Mouse (Mus musculus) MEL (cell line): ENCODE data around the gene Acly. TPM values are rescaled to one million over a fixed set of nuclear protein-coding genes. Genes with fewer than 3 reads are reported as not detected.

Experiments
- DNase-seq: peaks from one replicate; pipeline ENCODE4 v3.0.0; 2011; ENCODE audit warnings: low read depth, low spot score
- H3K27ac ChIP-seq: 2 replicates; pipeline ENCODE4 v1.5.1; 2012; ENCODE audit warnings: low read depth, mild to moderate bottlenecking, control low read depth, low read length, moderate library complexity; ENCODE audit not compliant: control insufficient read depth
- H3K27me3 ChIP-seq, 2 experiments: fragments of 150-350 bp in 1 of 2; sonication (generic) in 1 of 2; 2 replicates each; pipeline ENCODE4 v1.6.1; 2012; ENCODE audit warnings: low read length in 2 of 2, mild to moderate bottlenecking in 2 of 2, improper control_type of control experiment in 1 of 2, moderate library complexity in 1 of 2; ENCODE audit not compliant: insufficient read depth in 2 of 2, control insufficient read depth in 1 of 2
- H3K36me3 ChIP-seq, 2 experiments: 2 replicates each; pipeline ENCODE4 v1.6.1; 2012 to 2014; ENCODE audit warnings: low read length in 2 of 2, improper control_type of control experiment in 1 of 2, inconsistent platforms in 1 of 2, mild to moderate bottlenecking in 1 of 2; ENCODE audit not compliant: insufficient read depth in 2 of 2, control insufficient read depth in 1 of 2
- H3K4me1 ChIP-seq, 2 experiments: fragments of 150-350 bp in 1 of 2; sonication (generic) in 1 of 2; 2 replicates each; pipeline ENCODE4 v1.6.1; 2012; ENCODE audit warnings: low read length in 2 of 2, improper control_type of control experiment in 1 of 2, mild to moderate bottlenecking in 1 of 2; ENCODE audit not compliant: insufficient read depth in 2 of 2, control insufficient read depth in 1 of 2
- H3K4me3 ChIP-seq, 2 experiments: fragments of 150-350 bp in 1 of 2; sonication (generic) in 1 of 2; 2 replicates each; pipeline ENCODE4 v1.5.1; 2012; ENCODE audit warnings: low read depth in 2 of 2, low read length in 2 of 2, mild to moderate bottlenecking in 2 of 2, moderate library complexity in 2 of 2, control low read depth in 1 of 2, improper control_type of control experiment in 1 of 2; ENCODE audit not compliant: control insufficient read depth in 1 of 2, insufficient read depth in 1 of 2
- H3K79me2 ChIP-seq: 2 replicates; pipeline ENCODE4 v1.6.1; 2012; ENCODE audit warnings: mild to moderate bottlenecking, low read length, moderate library complexity; ENCODE audit not compliant: control insufficient read depth, poor library complexity, insufficient read depth
- H3K9ac ChIP-seq: 2 replicates; pipeline ENCODE4 v1.6.1; 2012; ENCODE audit warnings: low read depth, mild to moderate bottlenecking, control low read depth, low read length, moderate library complexity; ENCODE audit not compliant: control insufficient read depth, poor library complexity, severe bottlenecking
- H3K9me3 ChIP-seq: fragments of 150-350 bp; sonication (generic); replicated peaks from 2 replicates; pipeline ENCODE4 v1.6.1; 2012; ENCODE audit warnings: mild to moderate bottlenecking, low read length, improper control_type of control experiment, moderate library complexity; ENCODE audit not compliant: insufficient read depth
- CTCF ChIP-seq, 3 experiments: IDR thresholded peaks in 2 of 3; conservative IDR thresholded peaks in 1 of 3; 2 replicates each; pipeline ENCODE4 v1.5.1; 2011 to 2012; ENCODE audit warnings: low read length in 3 of 3, low read depth in 2 of 3, mild to moderate bottlenecking in 2 of 3, improper control_type of control experiment in 1 of 3, inconsistent platforms in 1 of 3, mixed read lengths in 1 of 3, moderate library complexity in 1 of 3; ENCODE audit not compliant: control insufficient read depth in 1 of 3, insufficient read depth in 1 of 3, poor library complexity in 1 of 3, severe bottlenecking in 1 of 3
- E2F4 ChIP-seq: IDR thresholded peaks from 2 replicates; pipeline ENCODE4 v1.6.1; 2011; ENCODE audit warnings: low read depth, low read length, improper control_type of control experiment, borderline replicate concordance
- ELF1 ChIP-seq: IDR thresholded peaks from 2 replicates; pipeline ENCODE4 v1.6.1; 2014; ENCODE audit warnings: low read depth, mild to moderate bottlenecking, inconsistent platforms, low read length, improper control_type of control experiment, moderate library complexity
- EP300 ChIP-seq, 2 experiments: IDR thresholded peaks; 2 replicates each; pipeline ENCODE4 v1.6.1; 2011; ENCODE audit warnings: improper control_type of control experiment in 2 of 2, low read length in 2 of 2, low read depth in 1 of 2, mild to moderate bottlenecking in 1 of 2
- ETS1 ChIP-seq: IDR thresholded peaks from 2 replicates; pipeline ENCODE4 v1.6.1; 2012; ENCODE audit warnings: low read depth, mild to moderate bottlenecking, inconsistent platforms, low read length, improper control_type of control experiment, moderate library complexity
- MAZ ChIP-seq: IDR thresholded peaks from 2 replicates; pipeline ENCODE4 v1.6.1; 2012; ENCODE audit warnings: low read depth, mild to moderate bottlenecking, inconsistent platforms, low read length, improper control_type of control experiment
- NELFE ChIP-seq: IDR thresholded peaks from 2 replicates; pipeline ENCODE4 v1.6.1; 2011; ENCODE audit warnings: low read depth, low read length, improper control_type of control experiment
- POLR2A ChIP-seq, 2 experiments: IDR thresholded peaks; 2 replicates each; pipeline ENCODE4 v1.6.1; 2011 to 2012; ENCODE audit warnings: low read length in 2 of 2, mild to moderate bottlenecking in 2 of 2, control low read depth in 1 of 2, improper control_type of control experiment in 1 of 2, low read depth in 1 of 2, moderate library complexity in 1 of 2; ENCODE audit not compliant: control insufficient read depth in 1 of 2, insufficient read depth in 1 of 2, poor library complexity in 1 of 2
- RAD21 ChIP-seq: IDR thresholded peaks from 2 replicates; pipeline ENCODE4 v1.6.1; 2011; ENCODE audit warnings: mild to moderate bottlenecking, low read depth, low read length, improper control_type of control experiment
- SMC3 ChIP-seq: IDR thresholded peaks from 2 replicates; pipeline ENCODE4 v1.6.1; 2011; ENCODE audit warnings: low read depth, low read length, improper control_type of control experiment
- TBP ChIP-seq: IDR thresholded peaks from 2 replicates; pipeline ENCODE4 v1.8.0; 2011; ENCODE audit warnings: low read depth, low read length, improper control_type of control experiment
- ZC3H11A ChIP-seq: IDR thresholded peaks from 2 replicates; pipeline ENCODE4 v1.6.1; 2012; ENCODE audit warnings: low read depth, mild to moderate bottlenecking, inconsistent platforms, low read length, improper control_type of control experiment
- ZKSCAN1 ChIP-seq: IDR thresholded peaks from 2 replicates; pipeline ENCODE4 v1.6.1; 2012; ENCODE audit warnings: low read depth, mild to moderate bottlenecking, inconsistent platforms, low read length, improper control_type of control experiment, moderate library complexity
- polyA plus RNA-seq, 2 experiments: library from polyadenylated mRNA; stranded (reverse) in 1 of 2; unstranded in 1 of 2; fragments of >175 nt in 1 of 2; fragments of >200 nt in 1 of 2; gene quantifications; 2 replicates each; pipeline versions ENCODE4 v1.2.1 to v1.2.4; 2012; ENCODE audit warnings: low replicate concordance in 2 of 2, low read depth in 1 of 2; ENCODE audit not compliant: insufficient read length in 2 of 2, insufficient read depth in 1 of 2, missing spikeins in 1 of 2
- total RNA-seq: library from RNA; depleted of rRNA; stranded (reverse); fragments of 300-350 nt; gene quantifications from 2 replicates; pipeline ENCODE4 v1.2.3, GENCODE M21; 2012

Acly gene
- total and polyA plus RNA-seq, 3 experiments = 167 to 234 TPM; not detected in 1

GRCm38 (mm10) chr11:100512384-100512783 is 15.4 kb downstream of the Acly start:
- no peak overlapping the region for H3K27ac ChIP-seq
- H3K9me3 ChIP-seq = no peaks in the 10 kb centered on the region
- TF ChIP-seq SMC3 (peak; percentile 60), ETS1 (no peak), POLR2A (IDR thresholded peaks at IDR 0.05; ENCODE audit: control insufficient read depth in 1 of 2, insufficient read depth in 1 of 2, low read depth in 1 of 2, low read length in 2 of 2, poor library complexity in 1 of 2) (no peak), ELF1 (no peak), CTCF (IDR thresholded peaks at IDR 0.05 in 2 of 3, conservative IDR thresholded peaks at IDR 0.05 in 1 of 3; ENCODE audit: control insufficient read depth in 1 of 3, insufficient read depth in 1 of 3, low read depth in 2 of 3, low read length in 3 of 3, poor library complexity in 1 of 3, severe bottlenecking in 1 of 3) (peak; percentile 24 to 62 (median 51); a peak in 5 of 6 replicates), RAD21 (peak; percentile 50), ZC3H11A (0 out of 2 replicates have a peak, but pooled peaks have one; percentile 5)
- H3K9ac ChIP-seq = no peak overlapping the region
- H3K36me3 ChIP-seq = peaks cover 0 to 55% of the 10 kb centered on the region in 2 experiments; a peak in 2 of 4 replicates
- no peaks in the 10 kb centered on the region for H3K4me1 ChIP-seq
- peak; percentile 42 for DNase-seq
- no peaks in the 10 kb centered on the region for H3K79me2 ChIP-seq
- H3K4me3 ChIP-seq = no peak overlapping the region
- H3K27me3 ChIP-seq = no peaks in the 10 kb centered on the region

- Histone ChIP-seq H3K9me3 (no peaks in the 10 kb centered on the region), H3K36me3 (peaks cover 0 to 61% of the 10 kb centered on the region in 2 experiments; a peak in 2 of 4 replicates), H3K27ac (no peak overlapping the region), H3K4me1 (no peaks in the 10 kb centered on the region), H3K27me3 (no peaks in the 10 kb centered on the region), H3K79me2 (no peaks in the 10 kb centered on the region), H3K4me3 (no peak overlapping the region), H3K9ac (no peak overlapping the region)
- TF ChIP-seq TBP = peak; percentile 67
- peak; percentile 48; the same call in 1 of the 2 replicates for TF ChIP-seq SMC3
- no peak for TF ChIP-seq ETS1
- TF ChIP-seq MAZ = no peak
- no peak for TF ChIP-seq ELF1
- TF ChIP-seq E2F4 = no peak
- peak; percentile 5; the same call in 1 of the 2 replicates for TF ChIP-seq RAD21
- TF ChIP-seq CTCF (IDR thresholded peaks at IDR 0.05 in 2 of 3, conservative IDR thresholded peaks at IDR 0.05 in 1 of 3; ENCODE audit: control insufficient read depth in 1 of 3, insufficient read depth in 1 of 3, low read depth in 2 of 3, low read length in 3 of 3, poor library complexity in 1 of 3, severe bottlenecking in 1 of 3) = peak in 2 of 3 experiments; percentile 19 to 50; a peak in 3 of 6 replicates
- TF ChIP-seq NELFE = no peak
- peak; percentile 50 for DNase-seq
Measured at GRCm38 (mm10) chr11:100510556-100510955, 17.2 kb downstream of the Acly start.

- Histone ChIP-seq H3K4me3 (no peak overlapping the region), H3K27ac (no peak overlapping the region), H3K9ac (no peak overlapping the region), H3K9me3 (no peaks in the 10 kb centered on the region), H3K27me3 (no peaks in the 10 kb centered on the region), H3K36me3 (peaks cover 0 to 42% of the 10 kb centered on the region in 2 experiments; a peak in 2 of 4 replicates), H3K4me1 (no peaks in the 10 kb centered on the region), H3K79me2 (no peaks in the 10 kb centered on the region)
- no peak for DNase-seq
- no peak for TF ChIP-seq ZKSCAN1
- no peak for TF ChIP-seq EP300 (IDR thresholded peaks at IDR 0.05; ENCODE audit: low read depth in 1 of 2, low read length in 2 of 2)
Measured at GRCm38 (mm10) chr11:100505997-100506396, 21.8 kb downstream of the Acly start.
